Mouse (Mus musculus): ENCODE data around the gene Gm609. TPM values are rescaled to one million over a fixed set of nuclear protein-coding genes. Genes with fewer than 3 reads are reported as not detected.

Gene Gm609
- polyA plus RNA-seq, 1 experiment, result 0.48 TPM

Other genes starting within 250 kb of the Gm609 start
- gene Cd200, start 83.9 kb downstream of the Gm609 start, polyA plus RNA-seq (2012; rRNA removed), result 146 and 197 TPM in 2 replicates
- gene Gm17783, start 39.1 kb upstream of the Gm609 start, polyA plus RNA-seq (2012; rRNA removed), result not detected in 2 replicates
- not detected in 2 replicates for gene Slc9c1, start 42.3 kb upstream of the Gm609 start, polyA plus RNA-seq (2012; rRNA removed)
- gene Gcsam, start 117.4 kb upstream of the Gm609 start, polyA plus RNA-seq (2012; rRNA removed), result 0.32 and 0.45 TPM in 2 replicates
- 1.6 and 2.5 TPM in 2 replicates for gene BC016579, start 161.1 kb upstream of the Gm609 start, polyA plus RNA-seq (2012; rRNA removed)
- gene Tmprss7, start 200.7 kb upstream of the Gm609 start, polyA plus RNA-seq (2012; rRNA removed), result 0.04 and 0.22 TPM in 2 replicates
- gene Tagln3, start 231.6 kb upstream of the Gm609 start, polyA plus RNA-seq (2012; rRNA removed), result 1.4 and 2.0 TPM in 2 replicates
- gene Abhd10, start 250.0 kb upstream of the Gm609 start, polyA plus RNA-seq (2012; rRNA removed), result 19.8 and 22.0 TPM in 2 replicates

All from urinary bladder, adult 2 months (tissue).